Mouse (Mus musculus) neural tube, embryonic 12.5 days (tissue): ENCODE data around the gene Nck2. TPM values are rescaled to one million over a fixed set of nuclear protein-coding genes. Genes with fewer than 3 reads are reported as not detected.
A peak's percentile ranks its signal among the peaks of the same experiment; 100 is the strongest.

Experiments used
- ATAC-seq: fragments of 200-750 bp; cut with Nextera tagmentation; 2 replicates; pipeline ENCODE4 v1.8.0; 2017; ENCODE audit warnings: low read depth, mild to moderate bottlenecking, moderate TSS enrichment, moderate library complexity; ENCODE audit not compliant: low FRiP score
- H3K27ac ChIP-seq: fragments of 300-500 bp; sonication (generic); 2 replicates; pipeline ENCODE4 v1.5.1; 2016
- H3K27me3 ChIP-seq: fragments of 300-500 bp; sonication (generic); replicated peaks from 2 replicates; pipeline ENCODE4 v1.6.1; 2016; ENCODE audit warnings: mild to moderate bottlenecking
- H3K36me3 ChIP-seq: fragments of 300-500 bp; sonication (generic); 2 replicates; pipeline ENCODE4 v1.6.1; 2016; ENCODE audit warnings: mild to moderate bottlenecking
- H3K4me1 ChIP-seq: fragments of 300-500 bp; sonication (generic); 2 replicates; pipeline ENCODE4 v1.6.1; 2016
- H3K4me2 ChIP-seq: fragments of 300-500 bp; sonication (generic); replicated peaks from 2 replicates; pipeline ENCODE4 v1.6.1; 2016; ENCODE audit warnings: mild to moderate bottlenecking
- H3K4me3 ChIP-seq: fragments of 300-500 bp; sonication (generic); 2 replicates; pipeline ENCODE4 v1.5.1; 2016
- H3K9ac ChIP-seq: fragments of 300-500 bp; sonication (generic); 2 replicates; pipeline ENCODE4 v1.6.1; 2016; ENCODE audit warnings: mild to moderate bottlenecking
- H3K9me3 ChIP-seq: fragments of 300-500 bp; sonication (generic); 2 replicates; pipeline ENCODE4 v1.6.1; 2016; ENCODE audit warnings: mild to moderate bottlenecking
- WGBS: fragments of 180-500 bp; shearing (Covaris S2); methylation state at CpG from one replicate; pipeline ENCODE4 v1.1.7; 2016; 5-methylcytosine and 5-hydroxymethylcytosine counted together
- polyA plus RNA-seq: library from polyadenylated mRNA; unstranded; fragments of >200 nt; fragmentation: Nextera tagmentation; extraction: Ambion mirVana; gene quantifications from 2 replicates; pipeline ENCODE4 v1.2.1, GENCODE M21; 2016

The Nck2 gene
- 47.1 and 48.7 TPM in 2 replicates for polyA plus RNA-seq

DNA sequence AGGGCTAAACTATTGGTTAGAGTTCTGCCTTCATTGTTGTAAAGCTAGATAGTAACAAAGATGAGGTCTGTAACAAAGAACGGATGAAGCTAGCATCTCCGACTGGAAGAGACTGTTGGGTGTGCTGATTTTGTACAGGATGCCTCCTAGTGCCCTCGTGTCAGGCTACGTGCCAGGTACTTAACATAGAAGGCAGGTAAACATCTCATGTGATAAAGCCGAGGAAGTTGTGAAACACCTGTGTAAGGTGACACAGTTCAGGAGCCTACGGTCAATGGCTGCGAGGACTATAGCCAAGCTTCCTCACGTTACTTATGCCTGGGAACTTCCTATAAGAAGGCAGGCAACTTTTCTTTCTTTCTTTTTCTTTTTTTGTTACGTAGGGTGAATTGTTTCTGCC lies at the start of gene Nck2:
TSS of gene Nck2 (plus strand) at position 49 of the 400 bp plus-strand sequence.
- peak within 1 kb of the TSS; percentile 79 for H3K4me2 ChIP-seq
- H3K9me3 ChIP-seq: no peaks in the 10 kb centered on the region
- no peaks in the 10 kb centered on the region for H3K36me3 ChIP-seq
- 23% methylated on average over 9 of the region's 9 CpGs for WGBS
- peak within 1 kb of the TSS; percentile 85 for H3K27ac ChIP-seq
- peaks cover 18% of the 10 kb centered on the region for H3K4me1 ChIP-seq
- no peak for ATAC-seq
- peak within 1 kb of the TSS; percentile 96 for H3K4me3 ChIP-seq
- H3K27me3 ChIP-seq: no peaks in the 10 kb centered on the region
- peak within 1 kb of the TSS; percentile 92 for H3K9ac ChIP-seq

- no peaks in the 10 kb centered on the region for H3K9me3 ChIP-seq
- H3K27me3 ChIP-seq: no peaks in the 10 kb centered on the region
- H3K4me3 ChIP-seq: no peak overlapping the region
- no peak for ATAC-seq
- H3K4me2 ChIP-seq: no peak overlapping the region
- H3K9ac ChIP-seq: no peak overlapping the region
- no peaks in the 10 kb centered on the region for H3K4me1 ChIP-seq
- no peaks in the 10 kb centered on the region for H3K36me3 ChIP-seq
- 69% methylated on average over 2 of the region's 2 CpGs for WGBS
- no peak overlapping the region for H3K27ac ChIP-seq
Observed at GRCm38 (mm10) chr1:43395040-43395439, 49.3 kb upstream of the Nck2 start.

DNA sequence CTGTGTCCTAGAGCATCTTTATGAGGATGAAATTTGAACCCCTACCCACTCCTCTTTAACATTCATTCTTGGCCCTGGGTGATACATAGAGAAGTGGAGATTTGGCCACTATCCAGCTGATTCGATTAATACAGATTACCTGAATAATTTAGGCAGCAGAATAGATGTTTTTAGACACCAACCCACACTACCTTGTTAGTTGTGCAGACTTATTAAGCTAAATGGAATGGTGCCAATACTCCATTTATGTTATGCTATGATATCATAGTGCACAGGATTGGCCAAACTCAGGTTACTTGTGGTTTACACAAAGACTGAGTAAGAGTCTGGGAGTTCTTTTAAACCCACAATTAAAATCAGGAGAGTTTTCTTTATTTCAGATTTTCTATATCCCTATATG lies 48.6 kb upstream of the Nck2 start:
- Histone ChIP-seq H3K4me1 (no peaks in the 10 kb centered on the region), H3K27me3 (no peaks in the 10 kb centered on the region), H3K27ac (no peak overlapping the region), H3K4me2 (no peak overlapping the region), H3K9ac (no peak overlapping the region), H3K36me3 (no peaks in the 10 kb centered on the region), H3K4me3 (no peak overlapping the region), H3K9me3 (no peaks in the 10 kb centered on the region)
- 87% methylated on average over 1 of the region's 1 CpGs for WGBS
- no peak for ATAC-seq

DNA sequence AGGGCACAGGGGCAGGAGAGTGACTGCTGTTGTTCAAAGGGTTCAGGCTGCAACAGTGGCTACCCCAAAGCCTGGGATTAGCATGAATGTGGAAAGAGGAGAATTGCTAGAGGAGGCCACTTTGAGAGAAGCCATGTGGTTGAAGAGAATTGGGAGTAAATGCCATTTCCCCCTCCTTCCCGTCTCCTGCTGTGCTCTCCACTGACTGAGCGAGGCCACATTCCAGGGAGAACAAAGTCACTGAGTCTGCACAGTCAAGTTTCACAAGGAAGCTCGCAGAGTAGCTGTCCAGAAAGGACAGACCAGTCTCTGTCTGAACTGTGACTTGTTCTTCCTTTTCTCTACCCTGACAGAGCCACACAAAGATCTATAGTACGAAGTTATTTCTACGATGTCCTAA lies 47.9 kb upstream of the Nck2 start:
- ATAC-seq: no peak

DNA sequence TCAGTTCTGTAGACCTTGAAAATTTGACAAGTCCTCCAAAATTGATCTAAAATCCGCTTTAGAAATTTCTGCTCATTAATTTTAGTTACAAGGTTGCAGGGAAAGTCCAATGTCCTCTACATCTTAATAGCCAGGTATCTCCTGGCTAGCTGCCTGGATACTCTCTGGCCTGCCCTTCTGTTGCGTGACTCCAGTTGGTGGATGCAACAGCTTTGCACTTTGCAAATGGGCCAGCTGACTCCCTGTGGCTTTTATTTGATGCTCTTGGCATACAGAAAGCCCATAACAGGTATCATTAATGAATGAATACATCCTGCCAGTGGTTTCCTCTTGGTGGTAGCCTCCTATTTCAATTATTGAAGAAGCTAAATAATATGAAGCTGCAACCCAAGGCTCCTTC lies 47.3 kb upstream of the Nck2 start:
- Histone ChIP-seq H3K27me3 (no peaks in the 10 kb centered on the region), H3K9ac (no peak overlapping the region), H3K4me1 (no peaks in the 10 kb centered on the region), H3K9me3 (no peaks in the 10 kb centered on the region), H3K4me2 (no peak overlapping the region), H3K4me3 (no peak overlapping the region), H3K36me3 (no peaks in the 10 kb centered on the region), H3K27ac (no peak overlapping the region)
- 83% methylated on average over 2 of the region's 2 CpGs for WGBS
- no peak for ATAC-seq

More for the DNA sequence above, 47.9 kb upstream of the Nck2 start:
- H3K4me3 ChIP-seq: no peak overlapping the region
- WGBS: 36% methylated on average over 5 of the region's 5 CpGs
- H3K36me3 ChIP-seq: no peaks in the 10 kb centered on the region
- H3K27me3 ChIP-seq: no peaks in the 10 kb centered on the region
- no peak overlapping the region for H3K9ac ChIP-seq
- H3K4me2 ChIP-seq: no peak overlapping the region
- H3K9me3 ChIP-seq: no peaks in the 10 kb centered on the region
- H3K27ac ChIP-seq: no peak overlapping the region
- no peaks in the 10 kb centered on the region for H3K4me1 ChIP-seq

- no peak for ATAC-seq
- no peaks in the 10 kb centered on the region for H3K36me3 ChIP-seq
- H3K4me1 ChIP-seq: no peaks in the 10 kb centered on the region
- H3K4me3 ChIP-seq: no peak overlapping the region
- no peaks in the 10 kb centered on the region for H3K9me3 ChIP-seq
- no peak overlapping the region for H3K27ac ChIP-seq
- 89% methylated on average over 10 of the region's 10 CpGs for WGBS
- H3K27me3 ChIP-seq: no peaks in the 10 kb centered on the region
- H3K4me2 ChIP-seq: no peak overlapping the region
- H3K9ac ChIP-seq: no peak overlapping the region
Observed at GRCm38 (mm10) chr1:43398738-43399601, 45.4 kb upstream of the Nck2 start.

DNA sequence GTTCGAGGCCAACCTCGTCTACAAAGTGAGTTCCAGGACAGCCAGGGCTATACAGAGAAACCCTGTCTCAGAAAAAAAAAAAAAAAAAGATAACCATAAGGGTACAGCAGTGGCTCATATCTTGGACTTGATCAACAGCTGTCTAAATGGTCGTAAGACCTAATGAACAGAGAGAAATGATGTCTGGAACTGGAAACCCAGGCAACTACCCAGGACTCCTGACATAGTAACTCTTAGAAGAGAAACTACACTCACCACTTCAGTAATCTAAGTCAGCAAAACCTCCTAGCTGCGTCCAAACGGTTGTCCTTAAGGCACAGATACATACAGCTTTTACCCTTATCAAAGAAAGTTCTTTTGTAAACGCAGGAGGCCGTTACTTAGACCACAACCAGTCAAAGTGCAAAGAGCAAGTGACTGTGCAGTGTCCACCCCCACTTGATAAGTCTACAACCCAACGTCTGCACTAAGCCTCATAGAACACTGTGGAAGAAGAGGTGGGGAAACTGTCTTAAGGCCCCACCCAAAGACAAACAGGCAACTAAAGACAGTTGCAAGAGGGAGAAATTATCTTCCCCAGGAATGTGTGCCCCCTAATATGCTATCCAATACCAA lies 44.7 kb upstream of the Nck2 start:
- ATAC-seq: no peak
- no peaks in the 10 kb centered on the region for H3K9me3 ChIP-seq
- WGBS: 87% methylated on average over 8 of the region's 8 CpGs
- H3K27ac ChIP-seq: no peak overlapping the region
- H3K36me3 ChIP-seq: no peaks in the 10 kb centered on the region
- H3K9ac ChIP-seq: no peak overlapping the region
- no peaks in the 10 kb centered on the region for H3K4me1 ChIP-seq
- no peak overlapping the region for H3K4me3 ChIP-seq
- no peaks in the 10 kb centered on the region for H3K27me3 ChIP-seq
- no peak overlapping the region for H3K4me2 ChIP-seq

DNA sequence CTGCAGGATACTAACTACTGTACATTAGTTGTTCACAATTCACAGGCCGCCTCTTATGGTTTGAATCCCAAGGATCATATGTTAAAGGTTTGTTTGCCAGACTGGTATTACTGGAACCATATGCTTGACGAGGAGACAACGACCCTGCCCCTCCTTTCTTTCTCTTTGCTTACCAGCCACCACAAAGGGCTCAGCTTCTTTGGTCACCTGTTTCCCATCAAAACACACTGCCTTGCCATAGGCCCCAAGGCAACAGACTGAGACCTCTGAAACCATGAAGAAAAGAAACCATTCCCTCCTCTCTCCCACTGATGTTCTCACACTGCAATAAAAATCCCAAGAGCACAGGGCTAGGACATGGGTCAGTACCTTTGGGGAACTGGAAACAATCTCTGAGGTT lies 43.7 kb upstream of the Nck2 start:
- 71% methylated on average over 3 of the region's 3 CpGs for WGBS
- Histone ChIP-seq H3K27ac (no peak overlapping the region), H3K9ac (no peak overlapping the region), H3K36me3 (no peaks in the 10 kb centered on the region), H3K4me2 (no peak overlapping the region), H3K27me3 (no peaks in the 10 kb centered on the region), H3K9me3 (no peaks in the 10 kb centered on the region), H3K4me3 (no peak overlapping the region), H3K4me1 (no peaks in the 10 kb centered on the region)
- ATAC-seq: no peak

- Histone ChIP-seq H3K27ac (no peak overlapping the region), H3K27me3 (no peaks in the 10 kb centered on the region), H3K4me2 (no peak overlapping the region), H3K4me3 (no peak overlapping the region), H3K36me3 (no peaks in the 10 kb centered on the region), H3K9ac (no peak overlapping the region), H3K9me3 (no peaks in the 10 kb centered on the region), H3K4me1 (no peaks in the 10 kb centered on the region)
- ATAC-seq: no peak
Observed at GRCm38 (mm10) chr1:43403341-43403740, 41.0 kb upstream of the Nck2 start.

GRCm38 (mm10) chr1:43404693-43405678 lies 39.4 kb upstream of the Nck2 start:
- Histone ChIP-seq H3K4me2 (no peak overlapping the region), H3K4me1 (no peaks in the 10 kb centered on the region), H3K27me3 (no peaks in the 10 kb centered on the region), H3K9me3 (no peaks in the 10 kb centered on the region), H3K27ac (no peak overlapping the region), H3K9ac (no peak overlapping the region), H3K36me3 (no peaks in the 10 kb centered on the region), H3K4me3 (no peak overlapping the region)
- WGBS: 70% methylated on average over 9 of the region's 9 CpGs
- no peak for ATAC-seq

DNA sequence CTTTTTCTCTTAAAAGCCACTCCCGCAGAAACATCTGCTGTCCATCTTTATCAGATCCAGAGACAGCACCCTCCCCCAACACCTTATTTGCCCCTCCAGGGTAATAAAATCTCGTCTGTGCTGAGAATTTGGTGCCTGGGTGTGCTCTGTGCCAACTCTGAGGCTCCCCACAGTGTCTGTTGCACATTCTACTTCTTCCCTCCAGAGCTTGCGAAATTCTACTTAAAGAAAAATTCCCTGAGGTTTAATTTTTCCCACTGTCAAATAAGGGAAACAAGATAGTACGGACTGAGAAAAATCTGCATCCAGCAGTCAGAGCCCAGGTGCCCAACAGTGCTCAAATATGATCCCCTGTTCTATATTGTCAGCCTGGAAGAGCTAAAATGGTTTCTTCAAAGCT lies 35.4 kb upstream of the Nck2 start:
- H3K27ac ChIP-seq: no peak overlapping the region
- H3K36me3 ChIP-seq: no peaks in the 10 kb centered on the region
- H3K4me3 ChIP-seq: no peak overlapping the region
- WGBS: 63% methylated on average over 4 of the region's 4 CpGs
- H3K4me2 ChIP-seq: no peak overlapping the region
- H3K27me3 ChIP-seq: no peaks in the 10 kb centered on the region
- H3K9me3 ChIP-seq: no peaks in the 10 kb centered on the region
- ATAC-seq: no peak
- H3K4me1 ChIP-seq: no peaks in the 10 kb centered on the region
- no peak overlapping the region for H3K9ac ChIP-seq

DNA sequence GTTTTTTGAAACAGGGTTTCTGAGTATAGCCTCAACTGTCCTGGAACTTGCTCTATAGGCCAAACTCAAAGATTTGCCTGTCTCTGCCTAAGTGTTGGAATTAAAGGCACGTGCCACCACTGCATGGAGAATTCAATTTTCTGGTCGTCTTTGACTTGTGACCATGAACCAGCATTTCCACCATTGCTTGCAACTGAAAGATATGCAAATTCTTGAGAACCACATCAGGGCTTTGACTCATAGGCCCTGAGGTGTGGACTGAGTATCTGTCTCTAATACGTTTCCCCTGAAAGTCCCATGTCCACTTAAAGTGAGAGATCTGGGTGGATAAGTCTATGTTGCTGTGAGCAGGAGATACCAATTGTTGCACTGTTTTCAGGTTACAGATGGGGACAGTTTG lies 31.6 kb upstream of the Nck2 start:
- H3K36me3 ChIP-seq: no peaks in the 10 kb centered on the region
- H3K27ac ChIP-seq: no peak overlapping the region
- no peak overlapping the region for H3K9ac ChIP-seq
- no peak overlapping the region for H3K4me3 ChIP-seq
- H3K4me2 ChIP-seq: no peak overlapping the region
- WGBS: 88% methylated on average over 3 of the region's 3 CpGs
- H3K4me1 ChIP-seq: no peaks in the 10 kb centered on the region
- no peaks in the 10 kb centered on the region for H3K9me3 ChIP-seq
- H3K27me3 ChIP-seq: no peaks in the 10 kb centered on the region
- no peak for ATAC-seq
